Mouse (Mus musculus) olfactory bulb, adult 2 months (tissue): ENCODE data around the gene Sypl. TPM values are rescaled to one million over a fixed set of nuclear protein-coding genes. Genes with fewer than 3 reads are reported as not detected.
A peak's percentile ranks its signal among the peaks of the same experiment; 100 is the strongest.

Experiments used
- H3K27ac ChIP-seq: fragments of 200-500 bp; 2 replicates; pipeline ENCODE4 v1.5.1; 2012; ENCODE audit warnings: low read depth, low read length; ENCODE audit not compliant: insufficient read depth
- H3K4me1 ChIP-seq: fragments of 200-500 bp; 2 replicates; pipeline ENCODE4 v1.6.1; 2012; ENCODE audit warnings: low read length; ENCODE audit not compliant: control insufficient read depth, insufficient read depth
- H3K4me3 ChIP-seq: fragments of 200-500 bp; 2 replicates; pipeline ENCODE4 v1.5.1; 2012; ENCODE audit warnings: mild to moderate bottlenecking, low read depth, low read length, moderate library complexity; ENCODE audit not compliant: insufficient read depth
- CTCF ChIP-seq: fragments of 200-500 bp; IDR thresholded peaks from 2 replicates; pipeline ENCODE4 v1.5.1; 2012; ENCODE audit warnings: low read depth, mild to moderate bottlenecking, low read length, moderate library complexity; ENCODE audit not compliant: insufficient read depth
- POLR2A ChIP-seq: fragments of 200-500 bp; IDR thresholded peaks from 2 replicates; pipeline ENCODE4 v1.6.1; 2012; ENCODE audit warnings: mild to moderate bottlenecking, low read depth, low read length, moderate library complexity; ENCODE audit not compliant: insufficient read depth
- WGBS: fragments of 180-500 bp; shearing (Covaris S2); methylation state at CpG from one replicate; pipeline ENCODE4 v1.1.7; 2018; 5-methylcytosine and 5-hydroxymethylcytosine counted together
- polyA plus RNA-seq: library from polyadenylated mRNA; stranded (reverse); fragments of >200 nt; gene quantifications from 2 replicates; pipeline ENCODE4 v1.2.4, GENCODE M21; 2012; ENCODE audit warnings: low replicate concordance; ENCODE audit not compliant: missing spikeins, insufficient read depth, insufficient read length

Gene Sypl
- polyA plus RNA-seq, 1 experiment: not detected

GRCm38 (mm10) chr12:32936246-32936946 lies 17.3 kb upstream of the Sypl start:
- WGBS: 89% methylated on average over 4 of the region's 4 CpGs

GRCm38 (mm10) chr12:32941141-32941540 lies 12.6 kb upstream of the Sypl start:
- no peak overlapping the region for H3K27ac ChIP-seq
- H3K4me3 ChIP-seq: no peak overlapping the region
- no peaks in the 10 kb centered on the region for H3K4me1 ChIP-seq
- no peak for TF ChIP-seq POLR2A
- no peak for TF ChIP-seq CTCF
- WGBS: 86% methylated on average over 4 of the region's 4 CpGs

More at GRCm38 (mm10) chr12:32936246-32936946, 17.3 kb upstream of the Sypl start:
- no peaks in the 10 kb centered on the region for H3K4me1 ChIP-seq
- TF ChIP-seq CTCF (no peak), POLR2A (no peak)
- H3K4me3 ChIP-seq: no peak overlapping the region
- H3K27ac ChIP-seq: no peak overlapping the region

GRCm38 (mm10) chr12:32943347-32943746 lies 10.3 kb upstream of the Sypl start:
- Histone ChIP-seq H3K27ac (no peak overlapping the region; the same call in 1 of the 2 replicates), H3K4me3 (no peak overlapping the region), H3K4me1 (no peaks in the 10 kb centered on the region)
- 65% methylated on average over 4 of the region's 4 CpGs for WGBS
- TF ChIP-seq CTCF: no peak
- TF ChIP-seq POLR2A: no peak

- H3K4me3 ChIP-seq: no peak overlapping the region
- TF ChIP-seq CTCF: no peak
- no peak for TF ChIP-seq POLR2A
- no peak overlapping the region for H3K27ac ChIP-seq
- no peaks in the 10 kb centered on the region for H3K4me1 ChIP-seq
- 63% methylated on average over 3 of the region's 3 CpGs for WGBS
These were observed 9.7 kb upstream of the Sypl start for GRCm38 (mm10) chr12:32943951-32944350.

GRCm38 (mm10) chr12:32944884-32945454 lies 8.7 kb upstream of the Sypl start:
- Histone ChIP-seq H3K27ac (no peak overlapping the region), H3K4me1 (no peaks in the 10 kb centered on the region), H3K4me3 (no peak overlapping the region)
- TF ChIP-seq POLR2A (no peak), CTCF (no peak)
- 79% methylated on average over 8 of the region's 8 CpGs for WGBS

- WGBS: 79% methylated on average over 4 of the region's 4 CpGs
- no peak overlapping the region for H3K4me3 ChIP-seq
- TF ChIP-seq CTCF (no peak), POLR2A (no peak)
- H3K4me1 ChIP-seq: no peaks in the 10 kb centered on the region
- no peak overlapping the region for H3K27ac ChIP-seq
These were observed 7.3 kb upstream of the Sypl start for GRCm38 (mm10) chr12:32946376-32946775.

- peaks cover 5% of the 10 kb centered on the region; the same call in 1 of the 2 replicates for H3K4me1 ChIP-seq
- TF ChIP-seq POLR2A (no peak), CTCF (0 out of 2 replicates have a peak, but pooled peaks have one; percentile 24)
- 41% methylated on average over 3 of the region's 3 CpGs for WGBS
- H3K4me3 ChIP-seq: no peak overlapping the region
- no peak overlapping the region for H3K27ac ChIP-seq
These were observed 1.3 kb upstream of the Sypl start for GRCm38 (mm10) chr12:32952416-32952815.

GRCm38 (mm10) chr12:32953066-32953465 lies 625 bp upstream of the Sypl start:
- peak overlapping the region; percentile 82 for H3K27ac ChIP-seq
- 18% methylated on average over 6 of the region's 6 CpGs for WGBS
- H3K4me3 ChIP-seq: peak overlapping the region; percentile 92
- H3K4me1 ChIP-seq: peaks cover 5% of the 10 kb centered on the region; the same call in 1 of the 2 replicates
- TF ChIP-seq POLR2A (no peak), CTCF (no peak)

GRCm38 (mm10) chr12:32954216-32955021 lies 728 bp downstream of the Sypl start:
- Histone ChIP-seq H3K27ac (peak overlapping the region; percentile 95), H3K4me1 (peaks cover 5% of the 10 kb centered on the region; the same call in 1 of the 2 replicates), H3K4me3 (peak overlapping the region; percentile 92)
- under 1% methylated on average over 71 of the region's 71 CpGs for WGBS
- peak; percentile 38; the same call in 1 of the 2 replicates for TF ChIP-seq POLR2A
- TF ChIP-seq CTCF: 0 out of 2 replicates have a peak, but pooled peaks have one; percentile 5

- WGBS: 4% methylated on average over 8 of the region's 8 CpGs
- Histone ChIP-seq H3K27ac (no peak overlapping the region), H3K4me1 (peaks cover 5% of the 10 kb centered on the region; the same call in 1 of the 2 replicates), H3K4me3 (peak overlapping the region; percentile 92; the same call in 1 of the 2 replicates)
- no peak for TF ChIP-seq CTCF
- TF ChIP-seq POLR2A: no peak
These were observed 1.3 kb downstream of the Sypl start for GRCm38 (mm10) chr12:32955037-32955436.
